Mouse (Mus musculus): ENCODE measurements around the gene Arvcf. TPM values are rescaled to one million over a fixed set of nuclear protein-coding genes. Genes with fewer than 3 reads are reported as not detected.

Gene Arvcf
- polyA plus RNA-seq, 1 experiment, result 34.7 TPM

DNA sequence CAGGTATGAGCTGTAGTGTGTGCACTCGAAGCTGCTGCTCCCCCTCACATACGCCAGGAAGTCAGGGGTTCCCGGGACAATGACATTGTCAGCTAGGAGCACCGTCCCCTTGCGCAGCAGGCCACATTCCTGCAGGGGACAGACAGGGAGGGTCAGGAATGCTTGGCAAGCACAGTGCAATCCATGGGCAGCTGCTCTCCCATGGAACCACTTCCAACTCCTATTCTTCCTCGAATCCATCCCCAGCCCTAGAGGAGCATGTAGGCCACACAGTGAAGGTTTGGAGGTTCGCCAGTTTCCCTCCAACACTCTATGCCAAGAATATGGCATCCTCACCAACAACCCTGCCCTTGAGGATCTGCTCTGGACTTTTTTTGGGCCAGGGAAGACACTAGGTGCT lies 59.9 kb downstream of the Arvcf start:
- TF ChIP-seq CTCF (IDR thresholded peaks at IDR 0.05; ENCODE audit: borderline replicate concordance, insufficient read depth, low read depth, low read length) (no peak), POLR2A (IDR thresholded peaks at IDR 0.05; ENCODE audit: borderline replicate concordance, insufficient read depth, low read length) (no peak)
- 14% methylated on average over 7 of the region's 7 CpGs for WGBS
- Histone ChIP-seq H3K27me3 (ENCODE audit: control insufficient read depth, insufficient read depth, low read length) (no peaks in the 10 kb centered on the region), H3K4me3 (replicated peaks; ENCODE audit: insufficient read depth, low read depth, low read length) (no peak overlapping the region), H3K27ac (ENCODE audit: insufficient read depth, low read length) (peak overlapping the region; percentile 15; the same call in 1 of the 2 replicates), H3K4me1 (ENCODE audit: control insufficient read depth, insufficient read depth, low read length) (peaks cover 25% of the 10 kb centered on the region)
- DNase-seq, result peak in 1 of 2 experiments; percentile 62

DNA sequence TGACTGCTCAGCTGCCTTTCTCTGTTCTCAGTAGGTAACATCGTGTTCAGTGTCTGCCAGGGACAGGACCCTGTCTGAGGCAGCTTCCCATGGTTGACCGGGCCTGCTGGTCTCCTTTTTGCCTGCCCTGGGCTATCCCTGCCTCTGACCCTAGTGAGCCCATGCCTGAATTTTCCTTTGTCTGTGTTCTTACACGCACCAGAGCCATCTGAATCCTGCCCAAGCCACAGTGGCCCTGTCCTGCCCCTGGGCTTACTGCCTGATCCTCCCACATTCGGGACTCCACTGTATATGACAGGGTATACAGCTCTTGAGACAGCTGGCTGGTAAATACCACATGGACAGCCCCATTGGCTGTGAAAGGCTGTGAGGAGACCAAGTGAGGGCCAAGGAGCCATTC lies 61.8 kb downstream of the Arvcf start:
- no peaks in the 10 kb centered on the region for H3K27me3 ChIP-seq (ENCODE audit: control insufficient read depth, insufficient read depth, low read length)
- TF ChIP-seq POLR2A (IDR thresholded peaks at IDR 0.05; ENCODE audit: borderline replicate concordance, insufficient read depth, low read length) (no peak), CTCF (IDR thresholded peaks at IDR 0.05; ENCODE audit: borderline replicate concordance, insufficient read depth, low read depth, low read length) (no peak)
- H3K27ac ChIP-seq (ENCODE audit: insufficient read depth, low read length), result no peak overlapping the region
- no peak for DNase-seq
- H3K4me3 ChIP-seq (replicated peaks; ENCODE audit: insufficient read depth, low read depth, low read length), result no peak overlapping the region
- 70% methylated on average over 4 of the region's 4 CpGs for WGBS
- peaks cover 25% of the 10 kb centered on the region for H3K4me1 ChIP-seq (ENCODE audit: control insufficient read depth, insufficient read depth, low read length)

DNA sequence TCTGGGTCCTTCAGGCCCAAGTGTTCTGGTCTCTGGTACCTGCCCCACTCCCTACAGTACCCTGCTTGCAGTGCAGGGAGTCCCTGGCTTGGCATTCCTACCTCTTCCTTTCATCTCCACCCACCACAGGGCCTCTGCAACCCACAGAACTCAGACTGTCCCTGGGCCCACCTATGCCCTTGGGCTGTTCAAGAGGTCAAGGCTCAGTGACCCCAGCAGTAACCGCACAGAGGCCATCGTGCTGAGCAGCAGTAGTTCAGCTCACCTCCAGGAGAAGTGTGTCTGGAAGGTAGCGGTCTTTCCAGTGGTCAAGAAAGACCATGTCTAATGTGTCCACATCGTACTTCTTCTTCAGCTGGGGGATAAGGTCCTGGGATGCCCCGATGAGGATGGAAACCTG lies 62.4 kb downstream of the Arvcf start:
- Histone ChIP-seq H3K27ac (ENCODE audit: insufficient read depth, low read length) (no peak overlapping the region), H3K27me3 (ENCODE audit: control insufficient read depth, insufficient read depth, low read length) (no peaks in the 10 kb centered on the region), H3K4me3 (replicated peaks; ENCODE audit: insufficient read depth, low read depth, low read length) (no peak overlapping the region), H3K4me1 (ENCODE audit: control insufficient read depth, insufficient read depth, low read length) (peaks cover 25% of the 10 kb centered on the region)
- no peak for DNase-seq
- TF ChIP-seq POLR2A (IDR thresholded peaks at IDR 0.05; ENCODE audit: borderline replicate concordance, insufficient read depth, low read length) (no peak), CTCF (IDR thresholded peaks at IDR 0.05; ENCODE audit: borderline replicate concordance, insufficient read depth, low read depth, low read length) (no peak)
- 75% methylated on average over 5 of the region's 5 CpGs for WGBS

DNA sequence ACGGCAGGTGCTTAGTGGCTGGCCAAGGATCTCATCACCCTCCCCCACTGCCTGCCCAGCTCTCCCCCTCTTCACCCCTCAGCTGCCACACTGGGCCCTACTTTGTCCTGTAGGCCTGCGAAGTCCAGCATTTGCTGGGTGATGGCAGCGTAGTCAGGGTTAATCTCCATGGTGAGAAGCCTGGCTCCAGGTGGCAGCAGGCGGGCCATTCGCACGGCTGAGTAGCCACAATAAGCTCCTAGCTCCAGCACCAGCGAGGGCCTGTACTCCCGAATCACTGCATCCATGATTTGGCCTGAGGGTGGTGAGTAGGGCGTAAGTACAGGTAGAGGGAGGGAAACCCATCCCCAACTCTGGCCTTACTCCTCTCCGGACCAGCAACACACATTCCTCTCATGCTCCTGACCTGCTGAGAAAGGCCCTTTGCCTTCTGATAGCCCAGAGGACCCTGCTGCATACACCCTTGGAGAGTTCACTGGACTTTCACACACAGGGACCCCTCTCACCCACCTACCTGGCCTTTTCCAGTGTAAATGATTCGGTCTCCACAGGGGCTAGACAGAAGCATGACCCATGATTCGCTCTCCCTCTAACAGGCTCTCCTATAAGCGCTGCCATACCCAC lies 63.2 kb downstream of the Arvcf start:
- WGBS, result 37% methylated on average over 13 of the region's 13 CpGs
- no peak for DNase-seq
- H3K4me3 ChIP-seq (replicated peaks; ENCODE audit: insufficient read depth, low read depth, low read length), result peak overlapping the region; percentile 5
- H3K27me3 ChIP-seq (ENCODE audit: control insufficient read depth, insufficient read depth, low read length), result no peaks in the 10 kb centered on the region
- TF ChIP-seq CTCF (IDR thresholded peaks at IDR 0.05; ENCODE audit: borderline replicate concordance, insufficient read depth, low read depth, low read length) (no peak), POLR2A (IDR thresholded peaks at IDR 0.05; ENCODE audit: borderline replicate concordance, insufficient read depth, low read length) (no peak)
- H3K4me1 ChIP-seq (ENCODE audit: control insufficient read depth, insufficient read depth, low read length), result peaks cover 25% of the 10 kb centered on the region
- H3K27ac ChIP-seq (ENCODE audit: insufficient read depth, low read length), result peak overlapping the region; percentile 15

DNA sequence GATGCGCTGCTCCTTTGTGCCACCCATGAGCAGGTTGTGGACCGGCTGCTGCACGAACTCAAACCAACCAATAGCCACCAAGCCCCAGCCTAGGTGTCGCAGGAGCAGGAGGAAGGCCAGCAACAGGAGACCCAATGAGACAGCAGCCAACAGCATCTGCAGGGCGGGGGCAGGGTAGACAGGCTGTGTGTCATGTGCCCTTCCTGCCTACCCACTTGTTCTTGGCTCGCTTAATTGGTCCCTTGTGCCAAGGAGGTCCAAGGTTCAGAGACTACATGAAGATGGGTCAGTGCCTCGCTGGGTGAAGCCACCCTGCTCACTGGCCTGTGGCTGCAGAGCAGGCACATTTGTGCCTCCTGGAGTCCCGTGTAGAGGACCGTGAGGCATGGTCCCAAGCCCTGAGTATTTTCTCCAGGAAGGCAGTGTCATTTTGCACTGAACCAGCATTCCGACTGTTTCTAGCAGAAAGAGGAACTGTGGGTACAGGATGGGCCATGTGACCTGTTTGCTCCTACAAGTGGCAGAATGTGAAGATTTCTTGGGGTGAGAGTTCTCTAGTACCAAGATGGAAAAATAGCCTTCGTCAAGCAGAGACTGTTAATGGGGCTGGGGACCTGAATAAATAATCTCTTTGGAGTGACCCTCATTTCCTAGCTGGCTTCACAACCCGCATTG lies 64.0 kb downstream of the Arvcf start:
- no peaks in the 10 kb centered on the region for H3K27me3 ChIP-seq (ENCODE audit: control insufficient read depth, insufficient read depth, low read length)
- H3K4me1 ChIP-seq (ENCODE audit: control insufficient read depth, insufficient read depth, low read length), result peaks cover 25% of the 10 kb centered on the region
- TF ChIP-seq POLR2A (IDR thresholded peaks at IDR 0.05; ENCODE audit: borderline replicate concordance, insufficient read depth, low read length) (no peak), CTCF (IDR thresholded peaks at IDR 0.05; ENCODE audit: borderline replicate concordance, insufficient read depth, low read depth, low read length) (no peak)
- H3K4me3 ChIP-seq (replicated peaks; ENCODE audit: insufficient read depth, low read depth, low read length), result no peak overlapping the region
- H3K27ac ChIP-seq (ENCODE audit: insufficient read depth, low read length), result peak overlapping the region; percentile 8; the same call in 1 of the 2 replicates
- DNase-seq, result peak; percentile 44 to 66
- WGBS, result 32% methylated on average over 12 of the region's 12 CpGs

DNA sequence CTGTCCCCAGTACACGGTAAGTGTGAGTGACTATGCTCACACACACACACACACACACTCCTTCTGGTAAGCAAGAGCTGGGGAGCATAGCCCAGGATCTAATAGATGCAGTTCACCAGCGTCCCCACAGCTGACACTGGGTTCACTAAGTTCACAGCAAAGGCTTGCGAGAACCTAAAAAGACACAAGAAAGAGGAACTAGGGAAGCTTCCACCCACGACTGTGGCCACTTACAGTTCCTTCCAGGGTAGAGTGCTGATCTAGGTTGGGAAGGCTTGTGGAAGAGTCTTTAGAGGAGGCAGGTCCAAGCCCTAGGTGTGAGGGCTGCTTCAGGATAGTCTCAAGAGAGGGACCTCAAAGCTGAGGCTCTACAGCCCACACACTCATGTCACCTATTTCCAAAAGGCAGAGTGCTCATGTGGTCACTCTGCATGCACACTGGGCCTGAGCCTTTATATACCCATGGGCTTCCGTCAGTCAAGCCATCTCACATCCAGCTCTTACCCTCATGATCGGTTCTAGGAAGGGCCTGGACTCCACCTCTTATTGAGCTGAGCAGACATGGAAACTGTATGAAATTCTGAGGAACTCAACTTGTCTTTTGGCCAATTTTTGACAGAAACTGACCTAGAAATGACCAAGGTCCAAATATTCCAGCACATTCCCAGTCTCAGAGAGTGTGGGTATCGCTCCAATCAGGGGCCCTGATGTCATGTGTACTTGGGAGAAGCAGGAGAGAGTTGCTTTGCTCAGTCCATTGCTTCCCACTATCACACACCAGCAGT lies 65.2 kb downstream of the Arvcf start:
- Histone ChIP-seq H3K27me3 (ENCODE audit: control insufficient read depth, insufficient read depth, low read length) (no peaks in the 10 kb centered on the region), H3K27ac (ENCODE audit: insufficient read depth, low read length) (no peak overlapping the region), H3K4me3 (replicated peaks; ENCODE audit: insufficient read depth, low read depth, low read length) (no peak overlapping the region), H3K4me1 (ENCODE audit: control insufficient read depth, insufficient read depth, low read length) (peaks cover 17% of the 10 kb centered on the region)
- 88% methylated on average over 7 of the region's 7 CpGs for WGBS
- DNase-seq, result peak in 1 of 2 experiments; percentile 11
- TF ChIP-seq POLR2A (IDR thresholded peaks at IDR 0.05; ENCODE audit: borderline replicate concordance, insufficient read depth, low read length), result no peak
- TF ChIP-seq CTCF (IDR thresholded peaks at IDR 0.05; ENCODE audit: borderline replicate concordance, insufficient read depth, low read depth, low read length), result no peak

DNA sequence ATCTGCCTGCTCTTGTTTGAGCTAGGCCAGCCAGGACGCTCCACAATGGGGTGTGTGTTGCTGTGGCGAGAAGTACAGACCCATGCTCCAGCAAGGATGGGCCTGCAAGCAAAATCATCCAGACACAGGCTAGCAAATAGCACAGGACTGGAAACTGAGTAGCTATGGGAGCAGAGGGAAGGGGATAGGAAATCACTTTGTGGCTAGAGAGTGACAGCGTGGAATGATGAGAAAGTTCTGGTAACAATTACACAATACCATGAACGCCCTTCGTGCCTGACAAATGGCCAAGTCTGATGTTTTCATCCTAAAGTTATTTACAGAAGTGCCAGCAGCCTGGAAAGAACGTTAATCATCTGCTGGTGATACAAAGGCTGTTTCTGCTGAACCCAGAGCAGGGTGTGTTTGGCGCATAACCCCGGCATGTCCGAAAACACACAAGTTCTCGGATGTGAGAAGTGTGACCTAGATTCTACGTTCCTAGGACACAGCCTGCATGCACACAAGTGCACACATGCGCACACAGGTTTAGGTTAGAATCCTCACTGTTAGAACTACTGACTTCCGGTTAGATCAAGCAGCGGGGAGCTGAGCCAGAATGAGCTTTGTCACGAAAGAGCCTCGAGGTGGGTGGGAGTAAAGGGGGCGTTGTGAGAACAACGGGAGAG lies 68.2 kb downstream of the Arvcf start:
- no peaks in the 10 kb centered on the region for H3K27me3 ChIP-seq (ENCODE audit: control insufficient read depth, insufficient read depth, low read length)
- peaks cover 12% of the 10 kb centered on the region for H3K4me1 ChIP-seq (ENCODE audit: control insufficient read depth, insufficient read depth, low read length)
- DNase-seq, result peak in 1 of 2 experiments; percentile 13
- TF ChIP-seq CTCF (IDR thresholded peaks at IDR 0.05; ENCODE audit: borderline replicate concordance, insufficient read depth, low read depth, low read length) (no peak), POLR2A (IDR thresholded peaks at IDR 0.05; ENCODE audit: borderline replicate concordance, insufficient read depth, low read length) (no peak)
- WGBS, result 76% methylated on average over 18 of the region's 18 CpGs
- H3K27ac ChIP-seq (ENCODE audit: insufficient read depth, low read length), result peak overlapping the region; percentile 42; the same call in 1 of the 2 replicates
- H3K4me3 ChIP-seq (replicated peaks; ENCODE audit: insufficient read depth, low read depth, low read length), result no peak overlapping the region
